Mouse (Mus musculus) forebrain, embryonic 11.5 days (tissue): ENCODE data around the gene Cd164l2. TPM values are rescaled to one million over a fixed set of nuclear protein-coding genes. Genes with fewer than 3 reads are reported as not detected.
A peak's percentile ranks its signal among the peaks of the same experiment; 100 is the strongest.

ENCODE experiments used
- ATAC-seq: fragments of 200-750 bp; cut with Nextera tagmentation; replicated peaks from 2 replicates; pipeline ENCODE4 v1.8.0; 2017; ENCODE audit warnings: moderate TSS enrichment; ENCODE audit not compliant: low FRiP score
- DNase-seq: peaks from one replicate; pipeline ENCODE4 v3.0.0-alpha.2; 2017; ENCODE audit warnings: low spot score
- H3K27ac ChIP-seq: fragments of 300-500 bp; sonication (generic); 2 replicates; pipeline ENCODE4 v1.5.1; 2014; ENCODE audit warnings: low read depth, low read length
- H3K27me3 ChIP-seq: fragments of 300-500 bp; sonication (generic); 2 replicates; pipeline ENCODE4 v1.6.1; 2014; ENCODE audit warnings: mild to moderate bottlenecking, low read length, mixed read lengths; ENCODE audit not compliant: control insufficient read depth, insufficient read depth
- H3K36me3 ChIP-seq: fragments of 300-500 bp; sonication (generic); 2 replicates; pipeline ENCODE4 v1.6.1; 2014; ENCODE audit warnings: mild to moderate bottlenecking, low read length, moderate library complexity, mixed read lengths; ENCODE audit not compliant: control insufficient read depth, insufficient read depth
- H3K4me1 ChIP-seq: fragments of 300-500 bp; sonication (generic); replicated peaks from 2 replicates; pipeline ENCODE4 v1.6.1; 2014; ENCODE audit warnings: low read length, mixed read lengths; ENCODE audit not compliant: control insufficient read depth, insufficient read depth
- H3K4me2 ChIP-seq: fragments of 300-500 bp; sonication (generic); 2 replicates; pipeline ENCODE4 v1.6.1; 2014; ENCODE audit warnings: low read depth, mild to moderate bottlenecking, low read length, moderate library complexity, mixed read lengths; ENCODE audit not compliant: severe bottlenecking
- H3K4me3 ChIP-seq: fragments of 300-500 bp; sonication (generic); 2 replicates; pipeline ENCODE4 v1.5.1; 2014; ENCODE audit warnings: low read depth, low read length
- H3K9ac ChIP-seq: fragments of 300-500 bp; sonication (generic); 2 replicates; pipeline ENCODE4 v1.6.1; 2014; ENCODE audit warnings: low read length
- H3K9me3 ChIP-seq: fragments of 300-500 bp; sonication (generic); 2 replicates; pipeline ENCODE4 v1.6.1; 2016; ENCODE audit warnings: low read length, mixed read lengths; ENCODE audit not compliant: control insufficient read depth
- WGBS: fragments of 180-500 bp; shearing (Covaris S2); extraction: QIAGEN DNeasy Blood & Tissue Kit; methylation state at CpG from one replicate; pipeline ENCODE4 v1.1.7; 2014; 5-methylcytosine and 5-hydroxymethylcytosine counted together
- polyA plus RNA-seq: library from polyadenylated mRNA; unstranded; fragments of >200 nt; fragmentation: Nextera tagmentation; extraction: Ambion mirVana; gene quantifications from 2 replicates; pipeline ENCODE4 v1.2.1, GENCODE M21; 2014

The Cd164l2 gene
- polyA plus RNA-seq, 1 experiment from 2014 or later: not detected

GRCm38 (mm10) chr4:133184898-133185665 is 26.8 kb upstream of the Cd164l2 start:
- no peaks in the 10 kb centered on the region for H3K27me3 ChIP-seq
- DNase-seq: no peak
- no peak overlapping the region for H3K9ac ChIP-seq
- H3K27ac ChIP-seq: no peak overlapping the region
- H3K4me2 ChIP-seq: no peak overlapping the region
- no peaks in the 10 kb centered on the region; the same call in none of the 2 replicates for H3K36me3 ChIP-seq
- H3K9me3 ChIP-seq: no peaks in the 10 kb centered on the region
- no peak for ATAC-seq
- WGBS: 63% methylated on average over 15 of the region's 15 CpGs
- H3K4me1 ChIP-seq: peaks cover 4% of the 10 kb centered on the region; the same call in 1 of the 2 replicates
- no peak overlapping the region for H3K4me3 ChIP-seq

DNA sequence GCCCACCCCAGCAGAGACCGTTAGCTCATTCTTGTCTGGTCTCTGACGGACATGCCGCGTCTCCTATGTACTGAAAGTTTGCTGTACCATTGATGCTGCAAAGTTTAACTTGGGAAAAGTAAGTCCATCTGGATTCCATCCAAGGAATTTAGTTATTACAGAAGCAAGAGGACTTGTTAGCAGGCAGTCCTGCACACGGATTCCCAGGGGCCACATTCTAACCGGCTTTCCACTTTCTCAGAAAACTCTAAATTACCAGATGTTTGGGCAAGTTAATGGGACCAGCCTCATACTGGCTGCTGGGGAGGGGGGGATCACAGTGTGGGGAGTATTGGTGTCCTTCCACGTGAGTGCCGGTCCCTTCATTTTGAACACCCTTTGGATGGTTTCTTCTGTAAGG is 26.0 kb upstream of the Cd164l2 start:
- Histone ChIP-seq H3K4me3 (no peak overlapping the region), H3K9me3 (no peaks in the 10 kb centered on the region), H3K4me2 (no peak overlapping the region), H3K9ac (no peak overlapping the region), H3K36me3 (no peaks in the 10 kb centered on the region; the same call in none of the 2 replicates), H3K27me3 (no peaks in the 10 kb centered on the region), H3K27ac (no peak overlapping the region), H3K4me1 (peaks cover 4% of the 10 kb centered on the region; the same call in 1 of the 2 replicates)
- DNase-seq (no peak), ATAC-seq (no peak)
- WGBS: 90% methylated on average over 8 of the region's 8 CpGs

DNA sequence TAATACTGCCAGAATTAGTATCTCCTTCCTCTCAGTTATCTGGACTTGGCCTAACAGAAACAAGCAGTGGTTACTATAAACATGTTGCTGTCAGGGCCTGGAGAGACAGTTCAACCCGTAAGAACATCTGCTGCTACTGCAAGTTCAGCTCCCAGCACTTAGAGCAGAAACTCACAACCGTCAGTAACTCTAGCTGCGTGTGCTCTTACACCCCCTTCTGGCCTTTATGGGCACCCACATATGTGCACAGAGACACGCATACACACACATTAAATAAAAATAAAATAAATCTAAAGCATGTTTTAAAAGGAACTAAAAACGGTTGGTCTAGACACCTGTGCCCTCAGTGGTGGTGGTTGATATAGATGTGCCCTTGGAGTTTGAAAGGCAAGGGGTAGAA is 25.1 kb upstream of the Cd164l2 start:
- H3K4me2 ChIP-seq: no peak overlapping the region
- no peak for DNase-seq
- H3K4me3 ChIP-seq: no peak overlapping the region
- H3K27ac ChIP-seq: no peak overlapping the region
- H3K27me3 ChIP-seq: no peaks in the 10 kb centered on the region
- H3K9me3 ChIP-seq: no peaks in the 10 kb centered on the region
- H3K9ac ChIP-seq: no peak overlapping the region
- H3K4me1 ChIP-seq: peaks cover 4% of the 10 kb centered on the region; the same call in 1 of the 2 replicates
- no peak for ATAC-seq
- WGBS: 93% methylated on average over 5 of the region's 5 CpGs
- peaks cover 7% of the 10 kb centered on the region for H3K36me3 ChIP-seq

- peaks cover 14% of the 10 kb centered on the region for H3K36me3 ChIP-seq
- 72% methylated on average over 10 of the region's 10 CpGs for WGBS
Observed at GRCm38 (mm10) chr4:133189396-133189795, 22.5 kb upstream of the Cd164l2 start.

DNA sequence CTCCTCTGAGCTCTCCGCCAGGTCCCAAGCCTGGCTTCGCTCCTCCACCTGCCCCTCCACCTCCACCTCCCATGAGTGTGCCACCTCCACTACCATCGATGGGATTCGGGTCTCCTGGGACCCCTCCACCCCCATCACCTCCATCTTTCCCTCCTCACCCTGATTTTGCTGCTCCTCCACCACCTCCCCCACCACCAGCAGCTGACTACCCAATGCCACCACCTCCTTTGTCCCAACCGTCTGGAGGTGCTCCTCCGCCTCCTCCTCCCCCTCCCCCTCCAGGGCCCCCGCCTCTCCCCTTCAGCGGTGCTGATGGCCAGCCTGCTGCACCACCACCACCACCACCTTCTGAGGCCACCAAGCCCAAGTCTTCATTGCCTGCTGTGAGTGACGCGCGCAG is 17.4 kb upstream of the Cd164l2 start:
- WGBS: 82% methylated on average over 11 of the region's 11 CpGs
- no peak overlapping the region for H3K4me3 ChIP-seq
- no peaks in the 10 kb centered on the region for H3K27me3 ChIP-seq
- H3K9me3 ChIP-seq: no peaks in the 10 kb centered on the region
- H3K27ac ChIP-seq: no peak overlapping the region
- no peak overlapping the region for H3K4me2 ChIP-seq
- peaks cover 25% of the 10 kb centered on the region for H3K4me1 ChIP-seq
- DNase-seq (no peak), ATAC-seq (no peak)
- peaks cover 14% of the 10 kb centered on the region for H3K36me3 ChIP-seq
- H3K9ac ChIP-seq: no peak overlapping the region

More at GRCm38 (mm10) chr4:133189396-133189795, 22.5 kb upstream of the Cd164l2 start:
- no peaks in the 10 kb centered on the region for H3K9me3 ChIP-seq
- no peak overlapping the region for H3K4me2 ChIP-seq
- H3K4me1 ChIP-seq: peaks cover 2% of the 10 kb centered on the region; the same call in 1 of the 2 replicates
- DNase-seq (no peak), ATAC-seq (no peak)
- H3K9ac ChIP-seq: no peak overlapping the region
- H3K4me3 ChIP-seq: no peak overlapping the region
- H3K27ac ChIP-seq: no peak overlapping the region
- no peaks in the 10 kb centered on the region for H3K27me3 ChIP-seq

GRCm38 (mm10) chr4:133195014-133195413 is 16.9 kb upstream of the Cd164l2 start:
- 78% methylated on average over 4 of the region's 4 CpGs for WGBS
- Histone ChIP-seq H3K4me1 (peaks cover 26% of the 10 kb centered on the region), H3K27me3 (no peaks in the 10 kb centered on the region), H3K9me3 (no peaks in the 10 kb centered on the region), H3K4me2 (no peak overlapping the region), H3K9ac (no peak overlapping the region), H3K36me3 (peaks cover 14% of the 10 kb centered on the region), H3K4me3 (no peak overlapping the region), H3K27ac (no peak overlapping the region)
- ATAC-seq (no peak), DNase-seq (no peak)

DNA sequence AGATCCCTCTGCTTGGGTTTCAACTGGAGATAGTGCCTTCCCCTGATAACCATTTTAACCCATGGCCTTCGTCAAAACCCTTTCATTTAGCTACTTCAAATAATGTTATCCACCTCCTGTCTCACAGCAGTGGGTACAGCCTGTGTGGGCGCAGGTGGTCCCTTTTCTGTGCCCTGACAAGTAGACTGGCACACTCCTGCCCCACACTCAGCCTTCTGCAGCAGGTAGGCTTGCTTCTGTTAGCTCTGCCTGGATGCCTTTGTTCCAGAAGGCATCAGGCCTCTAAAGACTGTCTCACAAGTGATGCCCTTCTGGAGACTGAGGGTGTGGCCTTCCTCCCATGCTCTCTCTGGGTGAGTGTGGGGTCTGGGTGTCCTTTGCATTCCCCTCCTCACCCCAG is 15.8 kb upstream of the Cd164l2 start:
- no peaks in the 10 kb centered on the region; the same call in 1 of the 2 replicates for H3K27me3 ChIP-seq
- H3K4me2 ChIP-seq: no peak overlapping the region
- no peak overlapping the region for H3K4me3 ChIP-seq
- ATAC-seq: no peak
- no peaks in the 10 kb centered on the region for H3K9me3 ChIP-seq
- H3K36me3 ChIP-seq: peaks cover 14% of the 10 kb centered on the region
- WGBS: 94% methylated on average over 2 of the region's 2 CpGs
- peaks cover 35% of the 10 kb centered on the region for H3K4me1 ChIP-seq
- no peak overlapping the region for H3K9ac ChIP-seq
- no peak for DNase-seq
- peak overlapping the region; percentile 81; the same call in 1 of the 2 replicates for H3K27ac ChIP-seq

DNA sequence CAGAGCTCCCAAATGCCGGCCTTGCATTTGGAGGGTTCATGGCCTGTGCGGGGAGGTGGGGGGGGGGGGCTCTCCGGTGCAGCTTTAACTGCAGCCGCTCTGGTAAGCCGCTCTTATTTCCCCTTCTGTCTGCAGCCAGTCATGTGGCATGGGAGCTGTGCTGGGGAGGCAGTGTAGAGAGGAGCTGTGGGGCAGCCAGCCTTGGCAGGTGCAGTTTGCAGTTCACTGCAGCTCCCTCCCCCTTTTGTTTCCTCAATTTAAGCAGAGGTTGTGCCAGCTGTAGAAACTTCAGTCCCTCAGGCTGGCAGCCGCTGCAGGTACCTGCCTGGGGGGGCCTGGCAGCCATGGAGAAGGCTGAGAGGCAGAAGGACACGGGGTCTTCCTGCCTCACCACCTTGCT is 15.1 kb upstream of the Cd164l2 start:
- Histone ChIP-seq H3K4me3 (no peak overlapping the region), H3K9me3 (no peaks in the 10 kb centered on the region), H3K9ac (peak overlapping the region; percentile 35; the same call in 1 of the 2 replicates), H3K4me1 (peaks cover 35% of the 10 kb centered on the region), H3K36me3 (peaks cover 7% of the 10 kb centered on the region), H3K4me2 (no peak overlapping the region), H3K27me3 (no peaks in the 10 kb centered on the region; the same call in 1 of the 2 replicates), H3K27ac (peak overlapping the region; percentile 81)
- no peak for DNase-seq
- 25% methylated on average over 7 of the region's 7 CpGs for WGBS
- ATAC-seq: no peak
